Mouse (Mus musculus) CH12.LX (cell line): ENCODE data around the gene Plxnb2. TPM values are rescaled to one million over a fixed set of nuclear protein-coding genes. Genes with fewer than 3 reads are reported as not detected.

Experiments used
- DNase-seq: peaks from one replicate; pipeline ENCODE4 v3.0.0-alpha.2; 2013; ENCODE audit errors: extremely low read depth
- H3K27ac ChIP-seq: 2 replicates; pipeline ENCODE4 v1.5.1; 2012; ENCODE audit warnings: low read depth, mild to moderate bottlenecking, control low read depth, moderate library complexity; ENCODE audit not compliant: insufficient read depth
- H3K27me3 ChIP-seq: replicated peaks from 2 replicates; pipeline ENCODE3; 2012; ENCODE audit warnings: inconsistent platforms
- H3K36me3 ChIP-seq, 2 experiments: replicated peaks in 1 of 2; 2 replicates each; pipeline versions ENCODE3 to v1.6.1; 2012; ENCODE audit warnings: inconsistent platforms in 1 of 2, low read length in 1 of 2, mild to moderate bottlenecking in 1 of 2, mixed read lengths in 1 of 2, moderate library complexity in 1 of 2; ENCODE audit not compliant: control insufficient read depth in 1 of 2, insufficient read depth in 1 of 2
- H3K4me1 ChIP-seq, 2 experiments: 2 replicates each; pipeline ENCODE4 v1.6.1; 2012; ENCODE audit warnings: inconsistent platforms in 1 of 2, moderate library complexity in 1 of 2; ENCODE audit not compliant: insufficient read depth in 2 of 2, control insufficient read depth in 1 of 2
- H3K4me2 ChIP-seq: 2 replicates; pipeline ENCODE4 v1.6.1; 2012; ENCODE audit warnings: low read depth, mild to moderate bottlenecking, control low read depth; ENCODE audit not compliant: poor library complexity, insufficient read depth, severe bottlenecking
- H3K4me3 ChIP-seq, 3 experiments: fragments of 150-350 bp in 1 of 3; sonication (generic) in 1 of 3; replicated peaks in 1 of 3; 2 replicates each; pipeline versions ENCODE3 to v1.5.1; 2011 to 2012; ENCODE audit warnings: low read depth in 2 of 3, low read length in 2 of 3, mild to moderate bottlenecking in 2 of 3, moderate library complexity in 2 of 3, control low read depth in 1 of 3, improper control_type of control experiment in 1 of 3, inconsistent platforms in 1 of 3, mixed read lengths in 1 of 3; ENCODE audit not compliant: poor library complexity in 1 of 3
- H3K79me2 ChIP-seq: replicated peaks from 2 replicates; pipeline ENCODE4 v1.6.1; 2012; ENCODE audit warnings: mild to moderate bottlenecking, moderate library complexity; ENCODE audit not compliant: control insufficient read depth, poor library complexity, insufficient read depth, severe bottlenecking; ENCODE audit errors: extremely low read depth
- H3K9ac ChIP-seq: 2 replicates; pipeline ENCODE4 v1.6.1; 2012; ENCODE audit warnings: low read depth, mild to moderate bottlenecking, control low read depth, moderate library complexity; ENCODE audit not compliant: insufficient read depth
- H3K9me3 ChIP-seq: replicated peaks from 2 replicates; pipeline ENCODE3; 2012; ENCODE audit warnings: low read length, inconsistent platforms, mixed read lengths
- BHLHE40 ChIP-seq: IDR thresholded peaks from 2 replicates; pipeline ENCODE4 v1.6.1; 2011; ENCODE audit warnings: mild to moderate bottlenecking, low read depth, low read length, improper control_type of control experiment
- E2F4 ChIP-seq: IDR thresholded peaks from 2 replicates; pipeline ENCODE4 v1.6.1; 2011; ENCODE audit warnings: low read depth, low read length, improper control_type of control experiment; ENCODE audit not compliant: insufficient replicate concordance
- ELF1 ChIP-seq: IDR thresholded peaks from 2 replicates; pipeline ENCODE4 v1.6.1; 2014; ENCODE audit warnings: low read depth, mild to moderate bottlenecking, inconsistent platforms, low read length, improper control_type of control experiment
- ETS1 ChIP-seq: conservative IDR thresholded peaks from 2 replicates; pipeline ENCODE4 v1.6.1; 2012; ENCODE audit warnings: low read depth, mild to moderate bottlenecking, inconsistent platforms, low read length, improper control_type of control experiment, moderate library complexity
- GABPA ChIP-seq: IDR thresholded peaks from 2 replicates; pipeline ENCODE4 v1.6.1; 2012; ENCODE audit warnings: low read depth, low read length, improper control_type of control experiment, inconsistent platforms; ENCODE audit not compliant: insufficient replicate concordance
- KAT2A ChIP-seq: IDR thresholded peaks from 2 replicates; pipeline ENCODE4 v1.6.1; 2012; ENCODE audit warnings: low read length, improper control_type of control experiment, inconsistent platforms; ENCODE audit not compliant: insufficient replicate concordance
- MEF2A ChIP-seq: IDR thresholded peaks from 2 replicates; pipeline ENCODE4 v1.6.1; 2014; ENCODE audit warnings: low read depth, mild to moderate bottlenecking, inconsistent platforms, low read length, improper control_type of control experiment, borderline replicate concordance
- MXI1 ChIP-seq: IDR thresholded peaks from 2 replicates; pipeline ENCODE4 v1.6.1; 2011; ENCODE audit warnings: mild to moderate bottlenecking, low read depth, low read length, improper control_type of control experiment
- MYC ChIP-seq: IDR thresholded peaks from 2 replicates; pipeline ENCODE4 v1.6.1; 2011; ENCODE audit warnings: low read depth, mild to moderate bottlenecking, improper control_type of control experiment, low read length
- NRF1 ChIP-seq: IDR thresholded peaks from 2 replicates; pipeline ENCODE4 v1.6.1; 2014; ENCODE audit warnings: low read depth, mild to moderate bottlenecking, inconsistent platforms, low read length, improper control_type of control experiment, moderate library complexity
- POLR2AphosphoS2 ChIP-seq: IDR thresholded peaks from 2 replicates; pipeline ENCODE4 v1.6.1; 2011; ENCODE audit warnings: low read depth, low read length, improper control_type of control experiment
- RAD21 ChIP-seq: IDR thresholded peaks from 2 replicates; pipeline ENCODE4 v1.6.1; 2011; ENCODE audit warnings: low read depth, mild to moderate bottlenecking, low read length, improper control_type of control experiment, moderate library complexity
- SIN3A ChIP-seq: IDR thresholded peaks from 2 replicates; pipeline ENCODE4 v1.6.1; 2012; ENCODE audit warnings: low read length, improper control_type of control experiment, inconsistent platforms
- SMC3 ChIP-seq: IDR thresholded peaks from 2 replicates; pipeline ENCODE4 v1.6.1; 2011; ENCODE audit warnings: low read depth, low read length, improper control_type of control experiment
- USF1 ChIP-seq: IDR thresholded peaks from 2 replicates; pipeline ENCODE4 v1.6.1; 2014; ENCODE audit warnings: low read depth, mild to moderate bottlenecking, inconsistent platforms, low read length, improper control_type of control experiment
- USF2 ChIP-seq: conservative IDR thresholded peaks from 2 replicates; pipeline ENCODE4 v1.6.1; 2011; ENCODE audit warnings: low read depth, low read length, improper control_type of control experiment
- ZKSCAN1 ChIP-seq: IDR thresholded peaks from 2 replicates; pipeline ENCODE4 v1.6.1; 2012; ENCODE audit warnings: low read depth, inconsistent platforms, low read length, improper control_type of control experiment, borderline replicate concordance
- ZMIZ1 ChIP-seq: IDR thresholded peaks from 2 replicates; pipeline ENCODE4 v1.6.1; 2012; ENCODE audit warnings: low read depth, mild to moderate bottlenecking, inconsistent platforms, low read length, improper control_type of control experiment
- ZNF384 ChIP-seq: IDR thresholded peaks from 2 replicates; pipeline ENCODE4 v1.6.1; 2012; ENCODE audit warnings: low read depth, low read length, improper control_type of control experiment, inconsistent platforms
- dilution Hi-C: fragments of 300-500 bp; cut with MboI; formaldehyde crosslinking; loops from 2 replicates; pipeline ENCODE4 v1.14.3; 2020; ENCODE audit warnings: low sequenced_read_pairs; ENCODE audit not compliant: extremely low pct_unique_long_range_greater_than_20kb, extremely low pct_ligation_motif_present
- in situ Hi-C: fragments of 300-500 bp; cut with MboI; formaldehyde crosslinking; loops from 3 replicates; pipeline ENCODE4 v1.14.3; 2019; ENCODE audit warnings: low sequenced_read_pairs, low pct_ligation_motif_present, low pct_unique_long_range_greater_than_20kb, mixed read lengths
- polyA plus RNA-seq: library from polyadenylated mRNA; unstranded; fragments of >175 nt; gene quantifications from 2 replicates; pipeline ENCODE4 v1.2.1, GENCODE M21; 2012; ENCODE audit warnings: low read depth; ENCODE audit not compliant: insufficient read length
- total RNA-seq, 2 experiments: library from RNA; depleted of rRNA; stranded (reverse); fragments of 300-350 nt in 1 of 2; fragments of >200 nt in 1 of 2; gene quantifications; 2 replicates each; pipeline ENCODE4 v1.2.3; 2012 to 2014

The Plxnb2 gene
- total and polyA plus RNA-seq, 3 experiments: 2.9 to 51.5 (median 4.5) TPM

GRCm38 (mm10) chr15:89169431-89169830, 11.2 kb downstream of the Plxnb2 start:
- Histone ChIP-seq H3K9me3 (no peaks in the 10 kb centered on the region), H3K4me2 (no peak overlapping the region), H3K27ac (no peak overlapping the region), H3K27me3 (peaks cover 1% of the 10 kb centered on the region), H3K4me3 (no peak overlapping the region), H3K36me3 (peaks cover 23 to 29% of the 10 kb centered on the region in 2 experiments), H3K79me2 (no peaks in the 10 kb centered on the region), H3K9ac (no peak overlapping the region), H3K4me1 (peaks cover 11 to 57% of the 10 kb centered on the region in 2 experiments; a peak in 3 of 4 replicates)
- in situ Hi-C loops: no loop called here
- TF ChIP-seq SMC3: no peak
- no peak for TF ChIP-seq BHLHE40
- dilution Hi-C loops: no loop called here
- no peak for DNase-seq

- DNase-seq: no peak
- peaks cover 23 to 31% of the 10 kb centered on the region in 2 experiments for H3K36me3 ChIP-seq
- no peaks in the 10 kb centered on the region for H3K9me3 ChIP-seq
- peaks cover 14 to 61% of the 10 kb centered on the region in 2 experiments for H3K4me1 ChIP-seq
- peaks cover 1% of the 10 kb centered on the region for H3K27me3 ChIP-seq
- in situ Hi-C loops (no loop called here), dilution Hi-C loops (no loop called here)
- no peak overlapping the region for H3K27ac ChIP-seq
- no peak overlapping the region for H3K4me3 ChIP-seq
- no peak overlapping the region for H3K4me2 ChIP-seq
- no peaks in the 10 kb centered on the region for H3K79me2 ChIP-seq
- no peak for TF ChIP-seq SMC3
- TF ChIP-seq MEF2A: no peak
- no peak for TF ChIP-seq E2F4
- no peak for TF ChIP-seq ZKSCAN1
- no peak for TF ChIP-seq GABPA
- TF ChIP-seq ELF1: no peak
- no peak for TF ChIP-seq RAD21
- TF ChIP-seq SIN3A: no peak
- TF ChIP-seq MYC: no peak
- TF ChIP-seq USF1: no peak
- no peak for TF ChIP-seq KAT2A
- TF ChIP-seq ZMIZ1: no peak
- TF ChIP-seq ZNF384: no peak
- no peak for TF ChIP-seq MXI1
- no peak for TF ChIP-seq ETS1
- TF ChIP-seq POLR2AphosphoS2: no peak
- no peak for TF ChIP-seq NRF1
- no peak for TF ChIP-seq USF2
- TF ChIP-seq, all 38 proteins: peak for 0
- no peak overlapping the region for H3K9ac ChIP-seq
Measured at GRCm38 (mm10) chr15:89168922-89169321, 11.7 kb downstream of the Plxnb2 start.
